Mouse (Mus musculus) lung, adult 2 months (tissue): Measurements from ENCODE around the gene Hk1. TPM values are rescaled to one million over a fixed set of nuclear protein-coding genes. Genes with fewer than 3 reads are reported as not detected.

Source experiments
- DNase-seq: peaks from one replicate; pipeline ENCODE4 v3.0.0; 2022
- H3K4me1 ChIP-seq: fragments of 200-500 bp; 2 replicates; pipeline ENCODE4 v1.6.1; 2011; ENCODE audit warnings: low read length; ENCODE audit not compliant: control insufficient read depth, insufficient read depth
- H3K4me3 ChIP-seq: fragments of 200-500 bp; replicated peaks from 2 replicates; pipeline ENCODE3; 2011; ENCODE audit warnings: low read depth, mild to moderate bottlenecking, control low read depth, low read length; ENCODE audit errors: extremely low read depth
- CTCF ChIP-seq: fragments of 200-500 bp; IDR thresholded peaks from 2 replicates; pipeline ENCODE4 v1.5.1; 2011; ENCODE audit warnings: mild to moderate bottlenecking, low read length, control low read depth; ENCODE audit not compliant: insufficient read depth
- POLR2A ChIP-seq: fragments of 200-500 bp; IDR thresholded peaks from 2 replicates; pipeline ENCODE4 v1.6.1; 2011; ENCODE audit warnings: low read depth, mild to moderate bottlenecking, control low read depth, low read length, borderline replicate concordance; ENCODE audit errors: extremely low read depth
- WGBS: fragments of 180-500 bp; shearing (Covaris S2); methylation state at CpG from one replicate; pipeline ENCODE4 v1.1.7; 2018; 5-methylcytosine and 5-hydroxymethylcytosine counted together
- polyA plus RNA-seq: library from polyadenylated mRNA; depleted of rRNA; stranded (reverse); fragments of >200 nt; gene quantifications from 2 replicates; pipeline ENCODE4 v1.2.3, GENCODE M21; 2012; rRNA removed

The Hk1 gene
- polyA plus RNA-seq = 34.2 and 45.5 TPM in 2 replicates

GRCm38 (mm10) chr10:62379808-62380207, at the start of gene Hk1:
Gene Hk1 (minus strand): TSS chr10:62379908.
- TF ChIP-seq CTCF = no peak
- no peak for TF ChIP-seq POLR2A
- 82% methylated on average over 1 of the region's 1 CpGs for WGBS
- Histone ChIP-seq H3K4me3 (no peak within 1 kb of the TSS), H3K4me1 (no peaks in the 10 kb centered on the region)
- no peak for DNase-seq

- no peak for TF ChIP-seq CTCF
- TF ChIP-seq POLR2A = no peak
- DNase-seq = no peak
- no peak overlapping the region for H3K4me3 ChIP-seq
- 49% methylated on average over 9 of the region's 9 CpGs for WGBS
- no peaks in the 10 kb centered on the region for H3K4me1 ChIP-seq
Measured at GRCm38 (mm10) chr10:62425081-62425871, 45.6 kb upstream of the Hk1 start.

- TF ChIP-seq POLR2A (no peak), CTCF (no peak)
- 49% methylated on average over 15 of the region's 15 CpGs for WGBS
- peak; percentile 28 for DNase-seq
- no peak within 1 kb of the TSS for H3K4me3 ChIP-seq
- no peaks in the 10 kb centered on the region for H3K4me1 ChIP-seq
Measured at GRCm38 (mm10) chr10:62422255-62422654, 42.5 kb upstream of the Hk1 start, which contains the start of gene Hkdc1. Gene Hkdc1 (minus strand): TSS chr10:62422491.

- H3K4me3 ChIP-seq = no peak overlapping the region
- 76% methylated on average over 3 of the region's 3 CpGs for WGBS
- no peak for DNase-seq
- TF ChIP-seq POLR2A (no peak), CTCF (no peak)
- no peaks in the 10 kb centered on the region for H3K4me1 ChIP-seq
Measured at GRCm38 (mm10) chr10:62421127-62421526, 41.4 kb upstream of the Hk1 start.

- Histone ChIP-seq H3K4me1 (no peaks in the 10 kb centered on the region), H3K4me3 (no peak overlapping the region)
- TF ChIP-seq POLR2A = no peak
- TF ChIP-seq CTCF = no peak
- WGBS = 32% methylated on average over 6 of the region's 6 CpGs
- DNase-seq = no peak
Measured at GRCm38 (mm10) chr10:62420399-62420798, 40.7 kb upstream of the Hk1 start.

- TF ChIP-seq POLR2A (no peak), CTCF (no peak)
- 71% methylated on average over 5 of the region's 5 CpGs for WGBS
- Histone ChIP-seq H3K4me1 (no peaks in the 10 kb centered on the region), H3K4me3 (no peak overlapping the region)
- no peak for DNase-seq
Measured at GRCm38 (mm10) chr10:62419422-62419821, 39.7 kb upstream of the Hk1 start.

GRCm38 (mm10) chr10:62418831-62419356, 39.2 kb upstream of the Hk1 start:
- DNase-seq = no peak
- H3K4me1 ChIP-seq = no peaks in the 10 kb centered on the region
- WGBS = 82% methylated on average over 7 of the region's 7 CpGs
- TF ChIP-seq CTCF (no peak), POLR2A (no peak)
- no peak overlapping the region for H3K4me3 ChIP-seq

- H3K4me1 ChIP-seq = no peaks in the 10 kb centered on the region
- DNase-seq = peak; percentile 30
- 21% methylated on average over 4 of the region's 4 CpGs for WGBS
- TF ChIP-seq POLR2A (no peak), CTCF (no peak)
- H3K4me3 ChIP-seq = no peak overlapping the region
Measured at GRCm38 (mm10) chr10:62413606-62413982, 33.9 kb upstream of the Hk1 start.

GRCm38 (mm10) chr10:62412906-62413605, 33.3 kb upstream of the Hk1 start:
- DNase-seq = no peak
- no peak for TF ChIP-seq CTCF
- TF ChIP-seq POLR2A = no peak
- Histone ChIP-seq H3K4me3 (no peak overlapping the region), H3K4me1 (no peaks in the 10 kb centered on the region)
- WGBS = 20% methylated on average over 8 of the region's 8 CpGs

GRCm38 (mm10) chr10:62411431-62412410, 32.0 kb upstream of the Hk1 start:
- Histone ChIP-seq H3K4me1 (no peaks in the 10 kb centered on the region), H3K4me3 (no peak overlapping the region)
- WGBS = 71% methylated on average over 19 of the region's 19 CpGs
- no peak for DNase-seq
- TF ChIP-seq CTCF = no peak
- no peak for TF ChIP-seq POLR2A
